Mouse (Mus musculus): ENCODE data around the gene Dhdds. TPM values are rescaled to one million over a fixed set of nuclear protein-coding genes. Genes with fewer than 3 reads are reported as not detected.
A peak's percentile ranks its signal among the peaks of the same experiment; 100 is the strongest.

Dhdds gene
- total RNA-seq (2015) (26.6 and 28.9 TPM in 2 replicates), total RNA-seq (2017) (17.9 and 24.0 TPM in 2 replicates)

DNA sequence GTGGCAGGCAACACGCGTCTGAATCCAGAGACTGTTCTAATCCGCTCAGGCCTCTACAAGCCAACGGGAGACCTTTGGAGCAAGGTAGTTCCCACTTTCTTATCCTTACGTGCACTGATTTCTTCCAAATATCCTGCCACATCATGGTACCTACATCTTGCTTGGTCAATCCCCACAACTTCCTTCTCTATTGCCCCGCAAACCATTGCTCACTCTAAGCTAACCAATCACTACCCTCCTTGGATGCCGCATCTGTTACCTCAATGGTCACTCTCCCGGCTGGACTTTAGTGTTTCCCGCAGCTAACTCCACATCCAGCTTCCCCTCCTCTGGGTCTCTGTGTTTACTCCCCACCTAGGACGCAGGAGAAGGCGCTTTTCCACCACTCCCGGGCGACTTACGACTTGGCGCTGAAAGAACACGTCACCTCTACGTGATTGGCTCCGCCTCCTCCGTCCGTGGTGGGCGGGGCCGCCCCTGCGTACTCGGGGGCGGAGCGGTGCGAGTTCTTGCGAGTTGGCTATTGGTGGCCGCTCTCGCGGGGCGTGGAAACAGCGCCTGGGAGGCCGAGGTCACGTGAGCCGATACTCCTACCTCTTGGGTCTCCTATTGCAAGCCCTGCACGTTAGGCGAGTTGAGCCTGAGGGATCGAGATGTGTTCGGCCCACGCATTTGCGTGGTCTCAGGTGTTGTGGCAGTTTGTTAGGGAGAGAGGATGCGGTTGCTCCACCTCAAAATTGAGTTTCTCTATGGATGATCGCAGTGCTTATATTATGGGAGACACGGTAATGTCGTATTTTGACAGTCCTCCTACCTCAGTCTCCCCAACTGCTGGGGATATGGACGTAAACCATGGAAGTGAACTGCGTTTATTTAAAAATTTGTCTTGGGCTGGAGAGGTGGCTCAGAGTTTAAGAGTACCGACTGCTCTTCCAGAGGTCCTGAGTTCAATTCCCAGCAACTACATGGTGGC, at the start of gene Dhdds:
Gene Dhdds, minus strand, starts transcription at position 453 of the 973 bp plus-strand sequence.
- peak; percentile 98 for ATAC-seq (ENCODE audit: poor library complexity, severe bottlenecking)

DNA sequence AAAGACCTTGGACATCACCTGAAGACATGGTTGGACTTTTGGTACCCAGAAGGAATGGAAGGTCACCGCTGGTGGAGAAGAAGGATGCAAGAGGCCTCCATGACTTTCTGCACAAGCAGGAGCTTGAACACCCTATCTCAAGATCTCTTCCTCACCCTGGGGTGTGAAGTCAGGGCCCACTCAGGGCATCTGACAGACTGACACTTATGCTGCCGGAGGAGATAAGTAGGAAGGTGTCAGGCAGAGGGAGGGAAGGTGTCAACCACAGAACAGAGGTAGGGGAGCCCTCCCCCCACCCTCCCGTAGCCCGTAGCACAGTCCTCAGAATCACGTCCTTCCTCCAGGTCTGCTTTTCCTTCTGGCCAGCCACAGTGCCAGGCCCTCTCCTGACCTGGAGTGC, 46.9 kb upstream of the Dhdds start:
- ATAC-seq (ENCODE audit: poor library complexity, severe bottlenecking) = no peak

DNA sequence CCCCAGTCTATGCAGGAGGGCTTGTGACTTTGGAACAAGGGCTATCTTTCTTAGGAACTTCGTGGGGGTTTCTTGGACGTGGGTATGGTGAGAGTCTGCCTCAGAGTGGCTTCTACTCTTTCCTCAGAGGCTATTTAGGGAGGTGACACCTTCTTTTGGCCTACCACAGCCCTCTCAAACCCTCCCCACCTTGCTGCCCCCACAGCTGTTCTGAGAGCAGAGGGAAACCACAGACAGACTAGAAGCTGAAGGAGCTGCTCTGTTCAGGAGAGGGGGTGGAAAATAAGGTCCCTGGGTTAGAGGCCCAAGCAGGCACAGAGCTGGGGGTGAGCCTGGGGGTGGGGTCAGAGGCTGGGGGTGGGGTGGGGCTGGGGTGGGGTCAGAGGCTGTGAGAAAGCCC, 42.3 kb upstream of the Dhdds start:
- ATAC-seq (ENCODE audit: poor library complexity, severe bottlenecking) = 0 out of 2 replicates have a peak, but pooled peaks have one; percentile 33

DNA sequence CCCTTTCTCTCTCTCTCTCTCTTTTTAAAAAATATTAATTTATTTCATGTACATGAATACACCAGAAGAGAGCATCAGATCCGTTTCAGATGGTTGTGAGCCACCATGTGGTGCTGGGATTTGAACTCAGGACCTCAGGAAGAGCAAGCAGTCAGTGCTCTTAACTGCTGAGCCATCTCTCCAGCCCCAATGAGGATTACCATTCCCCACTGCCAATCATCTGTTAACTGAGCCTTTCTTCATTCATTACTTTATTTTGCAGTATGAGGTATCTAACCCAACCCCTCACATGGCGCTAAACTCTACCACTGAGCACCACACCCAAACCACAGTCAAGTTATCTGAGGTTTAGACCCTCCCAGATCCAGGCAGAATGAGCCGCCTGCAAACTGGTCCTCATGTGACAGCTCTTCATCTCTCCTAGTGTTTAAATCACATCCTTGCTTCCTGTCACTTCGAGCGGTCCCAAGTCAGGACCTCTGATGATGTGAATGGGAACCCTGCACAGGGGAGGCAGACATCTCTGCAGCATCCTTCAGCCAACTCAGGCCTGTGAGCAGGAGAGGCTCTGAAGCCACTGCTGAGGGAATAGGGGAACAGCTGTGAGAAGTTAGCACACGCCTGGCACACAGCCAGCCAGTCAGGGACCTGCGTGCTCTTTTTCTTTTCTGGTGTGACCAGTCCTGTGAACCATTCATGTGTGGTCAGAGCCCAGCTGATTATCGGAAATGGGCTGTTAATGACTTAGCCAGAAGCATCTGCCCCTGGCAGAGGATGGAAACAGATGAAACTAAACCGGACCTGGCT, 40.8 kb upstream of the Dhdds start:
- peak; percentile 71 for ATAC-seq (ENCODE audit: poor library complexity, severe bottlenecking)

DNA sequence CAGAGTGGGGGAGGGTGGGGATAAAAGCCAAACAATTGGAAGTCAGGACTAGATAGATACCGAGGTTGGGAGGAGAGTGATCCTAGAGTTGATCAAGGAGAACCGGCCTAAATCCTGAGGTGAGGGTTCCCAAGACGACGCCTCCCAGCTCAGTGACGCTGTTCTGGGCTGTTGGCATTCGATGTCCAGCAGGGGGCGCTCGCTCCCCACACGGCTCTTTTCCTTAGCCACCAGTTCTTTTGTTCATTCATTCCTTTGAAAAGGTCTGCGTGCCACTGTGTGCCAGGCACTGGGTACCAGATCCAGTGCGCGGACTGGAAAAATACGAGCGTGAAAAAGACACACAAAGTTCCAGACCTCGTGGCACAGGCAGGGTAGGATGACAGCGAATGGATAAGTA, 35.2 kb upstream of the Dhdds start:
- ATAC-seq (ENCODE audit: poor library complexity, severe bottlenecking) = peak; percentile 84

DNA sequence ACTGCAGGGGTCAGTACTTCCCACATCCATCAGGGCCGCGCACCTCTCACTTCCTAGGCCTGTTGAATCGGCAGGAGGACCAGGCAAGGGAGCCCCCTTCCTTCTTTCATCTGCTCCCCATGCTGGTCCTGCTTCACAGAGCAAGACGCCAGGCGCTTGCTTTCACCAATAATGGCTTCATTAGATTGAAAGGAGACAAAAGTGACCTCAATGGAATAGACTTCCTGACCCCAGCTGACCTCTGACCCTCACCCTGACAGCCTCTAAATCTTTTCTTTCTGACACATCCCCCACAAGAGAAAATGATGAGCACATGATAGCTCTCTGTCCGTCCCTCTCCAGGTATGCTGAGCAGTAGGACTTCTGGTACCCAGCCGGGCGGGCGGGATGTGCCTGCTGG, 25.1 kb upstream of the Dhdds start:
- no peak for ATAC-seq (ENCODE audit: poor library complexity, severe bottlenecking)

DNA sequence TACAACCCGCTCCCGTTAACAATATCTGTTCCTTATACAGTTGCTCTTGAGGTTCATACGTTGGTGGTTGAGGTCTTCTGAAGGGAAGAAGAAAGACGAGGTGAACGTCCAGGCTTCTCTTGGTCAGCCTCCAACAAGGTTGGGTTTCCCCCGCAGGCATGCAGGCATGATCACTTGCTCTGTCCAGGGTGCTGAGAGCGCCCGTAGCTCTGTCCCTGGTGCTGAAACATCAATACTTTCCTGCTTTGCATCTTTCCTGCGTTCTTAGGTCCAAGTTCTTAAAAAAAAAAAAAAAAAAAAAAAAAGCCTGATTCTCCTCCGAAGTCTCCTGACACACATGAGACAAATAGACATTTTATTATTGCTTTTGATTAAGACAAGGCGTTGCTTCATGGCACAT, 19.9 kb upstream of the Dhdds start:
- peak; percentile 66; the same call in 1 of the 2 replicates for ATAC-seq (ENCODE audit: poor library complexity, severe bottlenecking)

DNA sequence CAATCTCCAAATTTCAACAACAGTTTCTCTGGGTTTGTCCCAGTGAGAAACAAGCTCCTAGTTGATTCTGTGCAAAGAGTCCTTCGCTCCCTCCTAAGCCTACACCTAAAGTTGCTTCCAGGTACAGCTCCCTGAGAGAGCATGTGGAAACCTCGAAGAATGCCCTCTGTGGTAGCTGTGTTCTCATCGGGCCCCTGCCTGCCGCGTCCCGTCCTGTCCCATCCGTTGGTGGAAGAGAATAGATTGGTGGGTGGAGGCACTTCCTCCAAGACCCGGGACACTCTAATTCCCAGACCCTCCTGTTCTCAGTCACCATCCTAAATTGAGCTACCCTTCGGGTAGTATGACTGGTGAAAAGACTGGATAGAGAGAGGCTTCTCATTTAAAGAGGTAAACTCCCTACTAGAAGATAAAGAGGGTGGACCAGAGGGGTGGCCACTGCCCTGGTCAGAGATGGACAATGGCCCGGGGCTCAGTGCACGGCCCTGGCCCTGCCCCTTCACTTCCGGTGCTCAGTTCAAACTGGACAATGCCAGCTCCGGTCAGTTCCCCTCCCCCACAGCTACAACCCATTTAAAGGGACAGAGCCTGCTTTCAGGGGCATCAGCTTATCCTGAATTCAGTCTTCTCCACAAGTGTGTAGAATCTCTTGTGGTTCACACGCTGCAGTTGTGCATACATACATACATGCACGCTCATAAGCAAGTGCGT, 19.1 kb upstream of the Dhdds start:
- no peak for ATAC-seq (ENCODE audit: poor library complexity, severe bottlenecking)

DNA sequence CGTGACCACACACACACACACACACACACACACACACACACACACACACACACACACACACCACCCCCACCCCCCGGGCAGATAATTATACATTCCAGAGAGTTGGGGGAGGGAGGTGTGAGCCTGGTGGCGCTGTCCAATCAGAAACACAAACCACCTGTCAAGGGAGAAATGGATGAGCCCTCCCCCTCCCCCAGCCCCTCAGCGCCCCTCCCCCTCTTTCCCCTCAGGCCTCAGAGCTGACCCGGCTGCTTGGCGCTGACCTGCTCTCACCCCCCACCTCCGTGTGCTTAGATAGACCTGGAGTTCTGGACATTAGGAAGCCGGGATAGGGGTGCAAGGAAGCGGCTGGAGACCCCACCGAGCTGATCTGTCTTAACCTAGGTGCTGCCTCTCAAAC, 18.5 kb upstream of the Dhdds start:
- no peak for ATAC-seq (ENCODE audit: poor library complexity, severe bottlenecking)

DNA sequence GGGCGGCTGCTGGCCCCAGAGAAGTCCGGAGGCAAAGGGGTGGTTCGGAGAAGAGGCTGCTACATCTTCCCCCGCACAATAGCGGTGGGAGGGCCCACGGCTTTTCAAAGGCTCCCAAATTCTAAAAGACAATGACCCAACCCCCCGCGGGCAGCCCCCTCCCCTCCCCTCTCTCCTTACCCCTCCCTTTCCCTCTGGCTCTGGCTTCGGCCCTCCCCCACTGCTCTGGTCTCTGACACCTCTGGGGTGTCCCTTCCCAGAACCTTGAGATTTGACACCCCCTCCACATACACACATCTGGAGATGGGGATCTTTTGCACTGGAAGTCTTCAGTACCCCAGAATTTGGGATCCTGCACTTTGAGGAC, 18.0 kb upstream of the Dhdds start, which contains the start of gene Lin28a:
Gene Lin28a, minus strand, starts transcription at position 63 of the 367 bp plus-strand sequence.
- no peak for ATAC-seq (ENCODE audit: poor library complexity, severe bottlenecking)

DNA sequence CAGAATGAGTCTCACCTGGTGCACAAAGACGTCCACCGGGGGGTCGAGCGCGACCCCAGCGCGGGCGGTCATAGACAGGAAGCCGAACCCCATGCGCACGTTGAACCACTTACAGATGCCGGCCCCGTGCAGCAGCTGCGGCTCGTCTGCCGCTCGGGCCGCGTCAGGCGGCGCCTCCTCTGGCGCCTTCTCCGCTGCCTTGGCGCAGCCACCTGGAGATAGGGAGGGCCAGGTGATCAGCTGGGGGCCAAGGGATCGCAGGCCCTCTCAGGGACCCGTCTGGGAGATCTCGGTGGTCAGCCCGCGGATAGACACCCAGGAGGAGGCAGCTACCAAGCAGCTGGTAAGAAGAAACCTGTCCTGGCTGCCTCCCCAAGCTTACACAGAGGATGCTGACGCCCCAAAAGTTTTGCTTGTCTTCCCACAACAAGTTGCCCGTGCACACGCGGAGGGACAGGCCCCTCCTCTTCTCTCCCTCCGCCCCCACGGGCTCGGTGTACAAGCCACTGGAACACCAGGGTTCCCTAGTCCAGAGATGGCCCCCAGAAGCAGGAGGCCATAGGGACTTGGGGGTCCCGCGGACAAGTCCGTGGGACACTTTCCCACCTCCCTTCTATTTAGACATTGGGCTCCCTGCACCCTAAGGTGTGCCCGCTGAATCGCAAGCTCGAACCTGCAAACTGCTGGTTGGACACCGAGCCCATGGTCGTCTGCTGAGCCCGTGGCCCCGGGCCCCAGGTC, 17.5 kb upstream of the Dhdds start:
- ATAC-seq (ENCODE audit: poor library complexity, severe bottlenecking) = no peak

DNA sequence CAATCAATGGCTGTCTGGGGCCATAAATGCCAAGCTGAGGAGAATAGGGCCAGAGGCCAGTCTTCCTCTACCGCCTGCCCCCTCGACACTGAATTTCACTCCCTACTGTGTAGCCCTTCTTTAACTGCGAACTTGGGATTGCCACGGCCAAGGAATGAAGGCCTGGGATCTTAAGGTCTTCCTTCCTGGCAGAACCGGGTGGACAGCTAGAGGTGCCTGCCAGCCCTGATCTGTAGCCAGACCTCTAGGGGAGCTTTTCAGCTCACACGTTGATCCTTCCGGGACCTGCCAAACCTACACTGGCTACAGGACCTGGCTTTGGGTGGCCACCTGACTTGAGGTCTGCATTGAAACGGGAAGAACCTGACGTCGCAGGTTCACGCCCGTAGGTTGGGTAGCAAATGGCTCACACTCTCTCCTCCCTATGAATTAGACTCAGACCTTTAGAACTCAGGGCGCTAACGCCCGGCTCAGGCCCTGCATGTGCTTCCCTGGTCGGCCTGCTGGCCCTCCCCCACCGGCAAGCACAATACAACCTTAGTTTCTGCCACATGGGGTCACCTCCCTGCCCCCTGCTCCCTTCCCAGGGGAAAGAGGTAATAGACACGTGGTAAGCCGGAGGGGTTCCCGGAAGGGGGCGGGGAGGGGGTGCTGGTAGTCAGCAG, 16.6 kb upstream of the Dhdds start:
- ATAC-seq (ENCODE audit: poor library complexity, severe bottlenecking) = no peak

DNA sequence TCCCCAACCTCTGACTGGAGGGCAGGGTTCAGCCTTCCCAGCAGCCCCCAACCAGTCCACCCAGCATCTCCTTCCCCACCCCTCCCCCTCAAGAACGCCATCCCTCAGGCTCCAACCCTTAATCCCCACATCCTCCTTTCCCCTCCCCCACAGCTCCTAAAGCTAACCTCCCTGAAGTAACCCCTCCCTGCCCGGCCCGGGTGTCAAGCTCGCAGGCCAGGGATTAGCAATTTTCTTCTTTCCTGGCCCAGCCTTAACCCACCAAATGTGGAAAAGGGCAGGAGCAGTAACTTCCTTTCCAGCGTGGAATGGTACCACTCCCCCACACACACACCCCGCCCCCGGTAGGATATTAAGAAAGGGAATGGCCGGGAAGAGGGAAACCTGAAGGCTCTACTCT, 16.0 kb upstream of the Dhdds start:
- ATAC-seq (ENCODE audit: poor library complexity, severe bottlenecking) = no peak

DNA sequence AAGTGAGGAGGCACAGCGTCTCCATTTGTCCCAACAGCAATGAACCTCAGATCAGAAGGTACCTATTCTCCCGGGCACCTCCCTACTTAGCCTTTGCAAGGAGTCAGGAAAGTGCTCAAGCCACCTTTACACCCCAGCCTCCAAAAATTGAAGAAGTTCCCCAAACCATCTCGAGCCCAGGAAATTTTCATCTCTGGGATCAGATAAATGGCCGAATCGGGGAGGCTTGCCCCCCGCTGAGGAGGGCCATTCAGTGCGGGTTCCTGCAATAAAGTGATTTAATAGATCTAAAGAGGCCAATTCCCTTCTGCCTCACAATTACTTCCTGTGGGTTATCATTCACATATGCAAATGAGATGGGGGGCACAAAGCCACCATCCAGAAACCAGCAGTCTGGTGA, 15.5 kb upstream of the Dhdds start:
- ATAC-seq (ENCODE audit: poor library complexity, severe bottlenecking) = no peak

DNA sequence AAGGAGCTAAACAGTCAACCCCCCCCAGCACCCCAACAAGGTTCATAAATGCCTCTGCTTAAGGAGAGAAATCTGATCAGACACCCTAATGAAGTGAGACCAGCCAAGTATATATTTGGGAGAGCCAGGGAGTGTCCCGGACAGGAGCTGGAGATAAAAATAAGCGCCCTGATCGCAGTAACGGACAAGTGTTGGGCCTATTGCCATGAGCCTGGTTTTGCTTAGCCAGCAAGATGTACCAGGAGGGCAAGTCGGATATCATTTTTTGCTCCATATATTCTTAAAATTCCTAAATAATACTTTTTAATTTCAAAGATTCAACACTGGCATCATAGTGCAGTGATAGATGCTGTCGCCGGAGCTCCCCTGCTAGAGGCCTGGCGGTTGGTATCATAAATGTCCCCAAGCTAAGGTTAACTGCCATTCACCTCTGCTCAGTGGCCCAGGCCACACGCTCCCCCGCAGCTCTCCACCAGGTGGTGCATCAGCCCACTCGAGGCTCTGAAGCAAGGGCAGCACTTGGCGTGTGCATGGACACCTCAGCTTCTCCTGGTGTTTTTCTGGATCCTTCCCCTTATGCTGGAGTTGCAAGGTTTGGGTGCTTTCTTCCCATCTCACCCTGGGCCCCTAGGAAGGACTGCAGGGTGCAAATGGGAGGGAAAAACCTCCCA, 12.3 kb upstream of the Dhdds start:
- ATAC-seq (ENCODE audit: poor library complexity, severe bottlenecking) = 0 out of 2 replicates have a peak, but pooled peaks have one; percentile 39

DNA sequence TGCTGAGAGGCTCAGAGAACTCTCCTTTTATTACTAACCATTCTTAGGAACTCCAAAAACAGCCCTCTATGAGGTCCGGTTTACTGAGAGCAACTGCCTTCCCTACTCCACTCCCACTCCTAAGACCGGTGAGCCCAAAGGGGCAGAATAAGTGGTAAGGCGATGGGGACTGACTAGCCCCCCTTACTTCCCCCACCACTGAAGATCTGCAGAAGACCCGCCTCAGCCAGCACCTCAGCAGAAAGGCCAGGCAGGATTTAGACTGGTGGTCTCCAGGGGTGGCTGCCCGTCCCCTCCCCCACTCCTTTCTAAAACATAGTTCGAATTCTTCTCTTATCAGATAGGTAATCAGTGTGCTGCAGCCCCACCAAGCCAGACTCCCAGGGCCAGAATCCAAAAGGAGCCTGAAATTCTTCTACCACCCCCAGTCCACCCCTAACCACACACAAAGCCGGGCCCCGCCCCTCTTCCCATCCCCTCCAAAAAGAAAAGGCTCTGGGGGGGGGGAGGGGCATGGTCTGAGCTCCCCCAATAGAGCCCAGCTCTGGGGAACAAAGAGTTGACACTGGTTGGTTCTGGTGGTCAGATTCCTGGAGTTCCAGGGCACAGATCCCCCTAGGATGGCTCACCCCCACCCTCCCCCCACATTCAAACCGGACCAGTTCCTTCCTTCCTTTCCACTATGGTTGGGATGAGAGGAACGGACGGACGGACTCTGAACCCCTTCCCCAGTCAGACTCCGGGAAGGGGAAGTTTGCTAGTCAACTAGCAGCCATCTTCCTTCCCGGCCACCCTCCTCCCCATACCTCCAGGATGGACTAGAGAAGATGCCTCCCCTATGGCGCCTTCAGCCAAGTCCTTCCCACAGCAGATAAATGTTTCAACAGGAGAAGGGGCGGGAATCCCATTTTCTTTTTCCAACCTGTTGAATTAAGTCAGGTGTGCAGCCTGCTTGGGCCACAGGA, 11.0 kb upstream of the Dhdds start:
- peak; percentile 77 for ATAC-seq (ENCODE audit: poor library complexity, severe bottlenecking)

DNA sequence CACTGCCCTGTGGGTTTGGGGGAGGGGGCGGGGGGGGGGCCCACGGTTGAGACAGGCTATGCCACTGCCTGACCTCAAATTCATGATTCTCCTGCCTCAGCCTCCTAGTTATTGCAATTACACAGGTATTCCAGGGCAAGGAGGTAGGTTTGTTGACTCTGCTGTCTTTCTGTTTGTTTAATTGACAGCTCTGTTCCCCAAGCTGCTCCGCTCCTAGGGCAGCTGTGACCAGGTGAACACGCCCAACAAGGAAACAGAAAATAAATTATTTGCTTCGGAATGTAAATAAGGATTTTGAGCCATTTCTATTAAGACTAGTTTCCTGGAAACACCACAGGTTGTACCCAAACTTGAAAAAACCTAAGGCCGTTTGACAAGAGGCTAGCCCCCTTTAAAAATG, 9.0 kb upstream of the Dhdds start:
- no peak for ATAC-seq (ENCODE audit: poor library complexity, severe bottlenecking)

DNA sequence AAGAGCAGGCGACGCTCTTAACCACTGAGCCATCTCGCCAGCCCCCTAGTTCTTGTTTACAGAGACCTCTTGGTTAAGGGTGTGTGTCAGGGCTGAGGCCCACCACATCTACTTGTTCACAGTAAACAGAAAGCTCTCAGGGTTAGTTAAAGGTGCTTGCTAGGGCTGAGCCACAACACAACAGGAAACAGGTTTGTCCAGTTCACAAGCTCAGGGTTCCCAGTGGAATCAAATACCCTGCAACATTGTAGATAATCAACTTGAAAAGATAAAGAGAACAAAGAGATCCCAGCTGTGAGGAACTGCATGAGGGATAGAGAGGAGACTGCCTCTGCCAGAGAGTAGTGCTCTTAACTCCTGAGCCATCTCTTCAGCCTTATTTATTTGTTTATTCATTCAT, 6.1 kb upstream of the Dhdds start:
- no peak for ATAC-seq (ENCODE audit: poor library complexity, severe bottlenecking)

Measured in megakaryocyte, adult 5-6 weeks (primary cell).